Comparison of ENCODE assay signal across 13 mouse cellular contexts in the genomic region with DNA sequence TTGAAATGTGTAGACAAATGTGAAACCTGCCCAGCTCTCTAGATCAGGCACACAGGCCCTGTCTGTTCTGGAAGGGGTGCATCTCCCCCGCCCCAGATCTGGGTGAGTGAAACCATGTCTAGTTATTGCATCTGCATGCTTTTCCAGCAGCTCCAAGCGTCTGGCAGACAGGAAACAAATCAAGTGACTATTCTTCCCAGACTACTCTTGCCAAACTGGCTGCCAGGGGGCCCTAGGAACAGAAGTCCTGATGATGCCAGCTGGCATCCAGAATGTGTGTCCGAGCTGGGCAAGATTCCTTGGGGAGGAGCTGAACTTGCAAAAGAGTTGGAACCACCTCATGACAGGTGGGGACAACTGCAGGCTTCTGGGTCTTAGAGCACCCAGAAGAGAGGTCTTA. TPM values are rescaled to one million over a fixed set of nuclear protein-coding genes. Genes with fewer than 3 reads are reported as not detected.
DNase-seq lines count a peak whose midpoint lies in the region; ATAC-seq lines count a peak whose summit lies in the region.
"Had no signal": no experiment of that assay in that cellular context is flagged by ENCODE, and none has a peak within 500 bp of the region (broad histone marks: within the 10 kb centered on the region; RNA-seq: fewer than 3 reads in every experiment).

No protein-coding gene starts in this region.

- peak; percentile 34 to 58 for DNase-seq in heart, adult 18-20 months
- DNase-seq in heart, postnatal 25 days (ENCODE audit: low spot score), result no peak
- DNase-seq in ovary, postnatal 36 days (ENCODE audit: low spot score), result peak; percentile 7
- DNase-seq in ovary, adult 18-20 months (ENCODE audit: low spot score), result no peak
- DNase-seq in gastrocnemius, postnatal 25 days, result peak; percentile 25
- peak; percentile 7 to 8 for DNase-seq in right cerebral cortex, postnatal 36 days (ENCODE audit: low spot score in 2 of 2)
- no peak for DNase-seq in midbrain, embryonic 10.5 days (ENCODE audit: low spot score)

- H3K4me3 ChIP-seq in midbrain, embryonic 10.5 days, result no peak overlapping the region
- H3K4me3 ChIP-seq: embryonic facial prominence, embryonic 13.5 days had no signal

- no peaks in the 10 kb centered on the region for H3K27me3 ChIP-seq in midbrain, embryonic 10.5 days (ENCODE audit: low read depth, poor library complexity, severe bottlenecking)
- H3K27me3 ChIP-seq: embryonic facial prominence, embryonic 13.5 days had no signal

- no peak overlapping the region for H3K27ac ChIP-seq in midbrain, embryonic 10.5 days (replicated peaks)
- H3K27ac ChIP-seq: embryonic facial prominence, embryonic 13.5 days; macrophage had no signal

- WGBS in midbrain, embryonic 10.5 days, result 64% methylated on average over 3 of the region's 3 CpGs

- no peaks in the 10 kb centered on the region for H3K36me3 ChIP-seq in midbrain, embryonic 10.5 days
- H3K36me3 ChIP-seq: embryonic facial prominence, embryonic 13.5 days had no signal

- intact Hi-C loops in heart, postnatal 25 days (cut with DNase I), result no loop called here

- no peaks in the 10 kb centered on the region for H3K4me1 ChIP-seq in midbrain, embryonic 10.5 days
- H3K4me1 ChIP-seq: embryonic facial prominence, embryonic 13.5 days had no signal

- no peak for ATAC-seq in granulocyte monocyte progenitor cell, adult 5-6 weeks (replicated peaks; ENCODE audit: poor library complexity, severe bottlenecking)

- no peaks in the 10 kb centered on the region for H3K9me3 ChIP-seq in midbrain, embryonic 10.5 days (replicated peaks)
- H3K9me3 ChIP-seq: embryonic facial prominence, embryonic 13.5 days had no signal

RNA-seq across cellular contexts. Expression of a gene that starts 20.3 kb away (rescaled TPM):
- total RNA-seq in heart, adult 18-20 months (2021), result not detected
- not detected for total RNA-seq in heart, postnatal 25 days (2021)
- total RNA-seq in gastrocnemius, postnatal 25 days (2021), result not detected
- 0.38 TPM in 1 of 2 replicates, not detected in the other for total RNA-seq in granulocyte monocyte progenitor cell, adult 5-6 weeks (2014; fragmentation: Nextera tagmentation)
- total RNA-seq in granulocyte monocyte progenitor cell, adult 5-6 weeks (2017), result 0.15 and 1.2 TPM in 2 replicates
- polyA plus RNA-seq in midbrain, embryonic 10.5 days (2016; fragmentation: Nextera tagmentation; extraction: Ambion mirVana), result not detected in 2 replicates
- total RNA-seq: ES-E14 had no signal
- polyA plus RNA-seq: embryonic facial prominence, embryonic 13.5 days; limb, embryonic 11.5 days; macrophage; neural tube, embryonic 11.5 days had no signal

RNA-seq across cellular contexts. Expression of a gene that starts 36.8 kb away (rescaled TPM):
- 1 to 10 TPM; 4.1 to 7.5 TPM for total RNA-seq in heart, adult 18-20 months (2021)
- total RNA-seq in heart, postnatal 25 days (2021), result 1 to 10 TPM; 4.6 to 5.4 TPM
- total RNA-seq in gastrocnemius, postnatal 25 days (2021), result 1 to 10 TPM; 2.7 to 2.9 TPM
- 34.2 and 37.0 TPM in 2 replicates for total RNA-seq in granulocyte monocyte progenitor cell, adult 5-6 weeks (2014; fragmentation: Nextera tagmentation)
- 39.6 and 44.2 TPM in 2 replicates for total RNA-seq in granulocyte monocyte progenitor cell, adult 5-6 weeks (2017)
- 32.3 and 39.8 TPM in 2 replicates for polyA plus RNA-seq in midbrain, embryonic 10.5 days (2016; fragmentation: Nextera tagmentation; extraction: Ambion mirVana)

RNA-seq across cellular contexts. Expression of a gene that starts 56.8 kb away (rescaled TPM):
- 100 to 1,000 TPM; 299 to 335 TPM for total RNA-seq in heart, adult 18-20 months (2021)
- total RNA-seq in heart, postnatal 25 days (2021), result 100 to 1,000 TPM; 313 to 327 TPM
- total RNA-seq in gastrocnemius, postnatal 25 days (2021), result 100 to 1,000 TPM; 239 to 266 TPM
- 2,391 and 2,751 TPM in 2 replicates for total RNA-seq in granulocyte monocyte progenitor cell, adult 5-6 weeks (2014; fragmentation: Nextera tagmentation)
- 3,105 and 3,852 TPM in 2 replicates for total RNA-seq in granulocyte monocyte progenitor cell, adult 5-6 weeks (2017)
- polyA plus RNA-seq in midbrain, embryonic 10.5 days (2016; fragmentation: Nextera tagmentation; extraction: Ambion mirVana), result 366 and 467 TPM in 2 replicates

Comparison
In these comparisons a context has a peak if more than half of its experiments do, and no peak if none do; other contexts are left out.
1. DNase-seq: peak in heart, adult 18-20 months (2 of 2), ovary, postnatal 36 days (single experiment), gastrocnemius, postnatal 25 days (single experiment) and right cerebral cortex, postnatal 36 days (2 of 2); none in heart, postnatal 25 days (single experiment), ovary, adult 18-20 months (single experiment) and midbrain, embryonic 10.5 days (single experiment).
2. RNA of a gene that starts 36.8 kb away (total RNA-seq): 34.2 to 44.2 TPM in granulocyte monocyte progenitor cell, adult 5-6 weeks; 4.1 to 7.5 TPM in heart, adult 18-20 months, 4.6 to 5.4 TPM in heart, postnatal 25 days and 2.7 to 2.9 TPM in gastrocnemius, postnatal 25 days; every median in the first group is over 4 times any median in the second.
3. RNA of a gene that starts 56.8 kb away (total RNA-seq): 2,391 to 3,852 TPM in granulocyte monocyte progenitor cell, adult 5-6 weeks; 299 to 335 TPM in heart, adult 18-20 months, 313 to 327 TPM in heart, postnatal 25 days and 239 to 266 TPM in gastrocnemius, postnatal 25 days; every median in the first group is over 4 times any median in the second.